Mouse (Mus musculus): ENCODE results near the gene Oxa1l. TPM values are rescaled to one million over a fixed set of nuclear protein-coding genes. Genes with fewer than 3 reads are reported as not detected.

The Oxa1l gene
- 153 and 182 TPM in 2 replicates for polyA plus RNA-seq (2012; rRNA removed)

GRCm38 (mm10) chr14:54360577-54361340, at the start of gene Oxa1l:
TSS of gene Oxa1l (plus strand) at chr14:54360834.
- Histone ChIP-seq H3K4me3 (ENCODE audit: insufficient read depth, low read depth, low read length) (peak within 1 kb of the TSS; percentile 74), H3K36me3 (ENCODE audit: control insufficient read depth, insufficient read depth, low read length) (no peaks in the 10 kb centered on the region; the same call in 1 of the 2 replicates), H3K27ac (ENCODE audit: insufficient read depth, low read depth, low read length) (peak within 1 kb of the TSS; percentile 93), H3K27me3 (replicated peaks; ENCODE audit: control insufficient read depth, insufficient read depth, low read length) (no peaks in the 10 kb centered on the region), H3K4me1 (ENCODE audit: control insufficient read depth, insufficient read depth, low read length) (no peaks in the 10 kb centered on the region; the same call in 1 of the 2 replicates)
- peak; percentile 97 for DNase-seq
- WGBS, result under 1% methylated on average over 48 of the region's 48 CpGs
- TF ChIP-seq CTCF (conservative IDR thresholded peaks at IDR 0.05; ENCODE audit: insufficient read depth, insufficient read length, low read depth, low read length), result 0 out of 2 replicates have a peak, but pooled peaks have one; percentile 14
- peak; percentile 54 for TF ChIP-seq POLR2A (IDR thresholded peaks at IDR 0.05; ENCODE audit: low read depth, low read length)

- Histone ChIP-seq H3K36me3 (ENCODE audit: control insufficient read depth, insufficient read depth, low read length) (no peaks in the 10 kb centered on the region), H3K27ac (ENCODE audit: insufficient read depth, low read depth, low read length) (no peak overlapping the region), H3K27me3 (replicated peaks; ENCODE audit: control insufficient read depth, insufficient read depth, low read length) (no peaks in the 10 kb centered on the region), H3K4me1 (ENCODE audit: control insufficient read depth, insufficient read depth, low read length) (no peaks in the 10 kb centered on the region), H3K4me3 (ENCODE audit: insufficient read depth, low read depth, low read length) (no peak overlapping the region)
- 22% methylated on average over 3 of the region's 3 CpGs for WGBS
- DNase-seq, result no peak
- TF ChIP-seq POLR2A (IDR thresholded peaks at IDR 0.05; ENCODE audit: low read depth, low read length) (no peak), CTCF (conservative IDR thresholded peaks at IDR 0.05; ENCODE audit: insufficient read depth, insufficient read length, low read depth, low read length) (no peak)
Measured at GRCm38 (mm10) chr14:54311763-54312162, 48.9 kb upstream of the Oxa1l start.

GRCm38 (mm10) chr14:54321556-54322376, 38.9 kb upstream of the Oxa1l start:
- TF ChIP-seq CTCF (conservative IDR thresholded peaks at IDR 0.05; ENCODE audit: insufficient read depth, insufficient read length, low read depth, low read length) (no peak), POLR2A (IDR thresholded peaks at IDR 0.05; ENCODE audit: low read depth, low read length) (no peak)
- H3K27me3 ChIP-seq (replicated peaks; ENCODE audit: control insufficient read depth, insufficient read depth, low read length), result no peaks in the 10 kb centered on the region
- no peaks in the 10 kb centered on the region for H3K36me3 ChIP-seq (ENCODE audit: control insufficient read depth, insufficient read depth, low read length)
- H3K4me1 ChIP-seq (ENCODE audit: control insufficient read depth, insufficient read depth, low read length), result no peaks in the 10 kb centered on the region
- no peak overlapping the region for H3K4me3 ChIP-seq (ENCODE audit: insufficient read depth, low read depth, low read length)
- no peak overlapping the region for H3K27ac ChIP-seq (ENCODE audit: insufficient read depth, low read depth, low read length)
- DNase-seq, result no peak
- 56% methylated on average over 18 of the region's 18 CpGs for WGBS

GRCm38 (mm10) chr14:54324486-54324885, 36.1 kb upstream of the Oxa1l start:
- no peaks in the 10 kb centered on the region for H3K4me1 ChIP-seq (ENCODE audit: control insufficient read depth, insufficient read depth, low read length)
- no peak overlapping the region for H3K4me3 ChIP-seq (ENCODE audit: insufficient read depth, low read depth, low read length)
- H3K36me3 ChIP-seq (ENCODE audit: control insufficient read depth, insufficient read depth, low read length), result no peaks in the 10 kb centered on the region
- no peak overlapping the region for H3K27ac ChIP-seq (ENCODE audit: insufficient read depth, low read depth, low read length)
- no peak for DNase-seq
- TF ChIP-seq POLR2A (IDR thresholded peaks at IDR 0.05; ENCODE audit: low read depth, low read length), result no peak
- no peak for TF ChIP-seq CTCF (conservative IDR thresholded peaks at IDR 0.05; ENCODE audit: insufficient read depth, insufficient read length, low read depth, low read length)
- H3K27me3 ChIP-seq (replicated peaks; ENCODE audit: control insufficient read depth, insufficient read depth, low read length), result no peaks in the 10 kb centered on the region
- WGBS, result 72% methylated on average over 5 of the region's 5 CpGs

- Histone ChIP-seq H3K27ac (ENCODE audit: insufficient read depth, low read depth, low read length) (no peak overlapping the region), H3K4me3 (ENCODE audit: insufficient read depth, low read depth, low read length) (no peak overlapping the region), H3K36me3 (ENCODE audit: control insufficient read depth, insufficient read depth, low read length) (no peaks in the 10 kb centered on the region), H3K27me3 (replicated peaks; ENCODE audit: control insufficient read depth, insufficient read depth, low read length) (no peaks in the 10 kb centered on the region; the same call in 1 of the 2 replicates), H3K4me1 (ENCODE audit: control insufficient read depth, insufficient read depth, low read length) (no peaks in the 10 kb centered on the region)
- DNase-seq, result no peak
- TF ChIP-seq CTCF (conservative IDR thresholded peaks at IDR 0.05; ENCODE audit: insufficient read depth, insufficient read length, low read depth, low read length), result peak; percentile 20; the same call in 1 of the 2 replicates
- no peak for TF ChIP-seq POLR2A (IDR thresholded peaks at IDR 0.05; ENCODE audit: low read depth, low read length)
- WGBS, result 88% methylated on average over 2 of the region's 2 CpGs
Measured at GRCm38 (mm10) chr14:54328548-54328947, 32.1 kb upstream of the Oxa1l start.

- TF ChIP-seq POLR2A (IDR thresholded peaks at IDR 0.05; ENCODE audit: low read depth, low read length) (no peak), CTCF (conservative IDR thresholded peaks at IDR 0.05; ENCODE audit: insufficient read depth, insufficient read length, low read depth, low read length) (no peak)
- no peak for DNase-seq
- no peak overlapping the region for H3K27ac ChIP-seq (ENCODE audit: insufficient read depth, low read depth, low read length)
- no peaks in the 10 kb centered on the region for H3K4me1 ChIP-seq (ENCODE audit: control insufficient read depth, insufficient read depth, low read length)
- 59% methylated on average over 9 of the region's 9 CpGs for WGBS
- no peaks in the 10 kb centered on the region for H3K36me3 ChIP-seq (ENCODE audit: control insufficient read depth, insufficient read depth, low read length)
- H3K27me3 ChIP-seq (replicated peaks; ENCODE audit: control insufficient read depth, insufficient read depth, low read length), result no peaks in the 10 kb centered on the region; the same call in 1 of the 2 replicates
- H3K4me3 ChIP-seq (ENCODE audit: insufficient read depth, low read depth, low read length), result no peak overlapping the region
Measured at GRCm38 (mm10) chr14:54329201-54329600, 31.4 kb upstream of the Oxa1l start.

- TF ChIP-seq POLR2A (IDR thresholded peaks at IDR 0.05; ENCODE audit: low read depth, low read length) (no peak), CTCF (conservative IDR thresholded peaks at IDR 0.05; ENCODE audit: insufficient read depth, insufficient read length, low read depth, low read length) (no peak)
- 75% methylated on average over 1 of the region's 1 CpGs for WGBS
- DNase-seq, result no peak
Measured at GRCm38 (mm10) chr14:54331178-54331577, 29.5 kb upstream of the Oxa1l start.

More at GRCm38 (mm10) chr14:54331178-54331577, 29.5 kb upstream of the Oxa1l start:
- Histone ChIP-seq H3K36me3 (ENCODE audit: control insufficient read depth, insufficient read depth, low read length) (no peaks in the 10 kb centered on the region), H3K27me3 (replicated peaks; ENCODE audit: control insufficient read depth, insufficient read depth, low read length) (no peaks in the 10 kb centered on the region; the same call in 1 of the 2 replicates), H3K27ac (ENCODE audit: insufficient read depth, low read depth, low read length) (no peak overlapping the region), H3K4me3 (ENCODE audit: insufficient read depth, low read depth, low read length) (no peak overlapping the region), H3K4me1 (ENCODE audit: control insufficient read depth, insufficient read depth, low read length) (no peaks in the 10 kb centered on the region)

All from kidney, adult 2 months (tissue).